Mouse (Mus musculus) small intestine, adult 2 months (tissue): ENCODE measurements around the gene Rbms3.

ENCODE experiments used
- CTCF ChIP-seq: fragments of 200-500 bp; IDR thresholded peaks from 2 replicates; pipeline ENCODE4 v1.5.1; 2012; ENCODE audit warnings: low read depth, mild to moderate bottlenecking, control low read depth, inconsistent platforms, low read length, moderate library complexity, mixed read lengths; ENCODE audit not compliant: insufficient replicate concordance, insufficient read length; ENCODE audit errors: extremely low read depth
- POLR2A ChIP-seq: fragments of 200-500 bp; IDR thresholded peaks from 2 replicates; pipeline ENCODE4 v1.6.1; 2012; ENCODE audit warnings: low read depth, mild to moderate bottlenecking, control low read depth, inconsistent platforms, low read length, moderate library complexity

DNA sequence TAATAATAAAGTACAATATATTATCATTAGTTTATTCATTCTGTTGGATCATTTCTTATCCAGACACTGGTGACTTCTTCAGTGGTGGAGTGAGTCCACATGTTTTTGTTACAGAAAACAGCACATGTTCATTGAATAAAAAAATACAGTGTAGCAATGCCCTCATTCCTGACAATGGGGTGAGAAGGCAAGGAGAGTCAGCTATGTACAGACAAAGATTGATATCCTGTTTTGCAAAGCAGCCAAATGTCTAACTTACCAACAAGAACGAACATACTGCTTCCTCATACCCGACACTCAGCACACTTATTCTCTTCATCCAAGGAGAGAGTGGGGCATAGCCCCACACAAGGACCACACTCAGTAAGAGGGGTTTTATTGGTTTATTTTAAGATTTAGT is 559.1 kb downstream of the Rbms3 start:
- TF ChIP-seq CTCF (no peak), POLR2A (no peak)
